Mouse (Mus musculus): ENCODE results near the gene Cul1. TPM values are rescaled to one million over a fixed set of nuclear protein-coding genes. Genes with fewer than 3 reads are reported as not detected.

Cul1 gene
- total and polyA plus RNA-seq, 3 experiments = 63.6 to 155 (median 108) TPM

DNA sequence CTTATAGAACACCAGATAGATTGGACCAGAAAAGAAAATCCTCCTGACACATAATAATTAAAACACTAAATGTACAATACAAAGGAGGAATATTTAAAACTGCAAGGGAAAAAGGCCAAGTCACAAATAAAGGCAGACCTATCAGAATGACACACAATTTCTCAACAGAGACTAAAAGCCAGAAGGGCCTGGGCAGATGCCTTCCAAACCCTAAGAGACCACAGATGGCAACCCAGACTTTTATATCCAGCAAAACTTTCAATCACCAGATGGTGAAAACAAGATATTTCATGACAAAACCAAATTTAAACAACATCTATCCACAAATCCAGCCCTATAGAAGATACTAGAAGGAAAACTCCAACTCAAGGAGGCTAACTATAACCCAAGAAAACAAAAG, 33.0 kb upstream of the Cul1 start:
- no peak for DNase-seq (ENCODE audit: extremely low read depth)
- no peak overlapping the region for H3K9ac ChIP-seq (ENCODE audit: insufficient read depth, low read depth)
- no peak overlapping the region for H3K4me2 ChIP-seq (ENCODE audit: insufficient read depth, low read depth, poor library complexity, severe bottlenecking)
- H3K9me3 ChIP-seq (replicated peaks; ENCODE audit: low read length) = no peaks in the 10 kb centered on the region
- dilution Hi-C loops (cut with MboI; ENCODE audit: extremely low pct_ligation_motif_present, extremely low pct_unique_long_range_greater_than_20kb, low sequenced_read_pairs) (no loop called here), in situ Hi-C loops (cut with MboI; ENCODE audit: low pct_ligation_motif_present, low pct_unique_long_range_greater_than_20kb, low sequenced_read_pairs) (no loop called here)
- H3K27me3 ChIP-seq (replicated peaks) = no peaks in the 10 kb centered on the region
- H3K4me1 ChIP-seq (ENCODE audit: control insufficient read depth in 1 of 2, insufficient read depth in 2 of 2) = peaks cover 0 to 2% of the 10 kb centered on the region in 2 experiments; a peak in 1 of 4 replicates
- TF ChIP-seq ZKSCAN1 (IDR thresholded peaks at IDR 0.05; ENCODE audit: borderline replicate concordance, low read depth, low read length) (no peak), ZNF384 (IDR thresholded peaks at IDR 0.05; ENCODE audit: low read depth, low read length) (no peak), MEF2A (IDR thresholded peaks at IDR 0.05; ENCODE audit: borderline replicate concordance, low read depth, low read length) (no peak), PAX5 (IDR thresholded peaks at IDR 0.05; ENCODE audit: low read length) (no peak), ELF1 (IDR thresholded peaks at IDR 0.05; ENCODE audit: low read depth, low read length) (no peak), ZC3H11A (IDR thresholded peaks at IDR 0.05; ENCODE audit: low read depth, low read length) (no peak), E2F4 (IDR thresholded peaks at IDR 0.05; ENCODE audit: insufficient replicate concordance, low read depth, low read length) (no peak), SIN3A (IDR thresholded peaks at IDR 0.05; ENCODE audit: low read length) (no peak), IRF4 (IDR thresholded peaks at IDR 0.05; ENCODE audit: low read depth, low read length) (no peak), POLR2AphosphoS2 (IDR thresholded peaks at IDR 0.05; ENCODE audit: low read depth, low read length) (no peak), NRF1 (IDR thresholded peaks at IDR 0.05; ENCODE audit: low read depth, low read length) (no peak), MAZ (IDR thresholded peaks at IDR 0.05; ENCODE audit: low read depth, low read length) (no peak), GABPA (IDR thresholded peaks at IDR 0.05; ENCODE audit: insufficient replicate concordance, low read depth, low read length) (no peak), EP300 (IDR thresholded peaks at IDR 0.05; ENCODE audit: low read length) (no peak), MXI1 (IDR thresholded peaks at IDR 0.05; ENCODE audit: low read depth, low read length) (no peak), SMC3 (IDR thresholded peaks at IDR 0.05; ENCODE audit: low read depth, low read length) (no peak), RAD21 (IDR thresholded peaks at IDR 0.05; ENCODE audit: low read depth, low read length) (no peak), CHD1 (IDR thresholded peaks at IDR 0.05; ENCODE audit: low read depth, low read length) (no peak), JUND (conservative IDR thresholded peaks at IDR 0.05; ENCODE audit: low read depth, low read length) (no peak)
- H3K27ac ChIP-seq (ENCODE audit: insufficient read depth, low read depth) = no peak overlapping the region
- H3K4me3 ChIP-seq (replicated peaks in 1 of 3; ENCODE audit: low read depth in 2 of 3, low read length in 2 of 3, poor library complexity in 1 of 3) = no peak overlapping the region
- H3K36me3 ChIP-seq (replicated peaks in 1 of 2; ENCODE audit: control insufficient read depth in 1 of 2, insufficient read depth in 1 of 2, low read length in 1 of 2) = no peaks in the 10 kb centered on the region
- no peaks in the 10 kb centered on the region for H3K79me2 ChIP-seq (replicated peaks; ENCODE audit: control insufficient read depth, extremely low read depth, insufficient read depth, poor library complexity, severe bottlenecking)

DNA sequence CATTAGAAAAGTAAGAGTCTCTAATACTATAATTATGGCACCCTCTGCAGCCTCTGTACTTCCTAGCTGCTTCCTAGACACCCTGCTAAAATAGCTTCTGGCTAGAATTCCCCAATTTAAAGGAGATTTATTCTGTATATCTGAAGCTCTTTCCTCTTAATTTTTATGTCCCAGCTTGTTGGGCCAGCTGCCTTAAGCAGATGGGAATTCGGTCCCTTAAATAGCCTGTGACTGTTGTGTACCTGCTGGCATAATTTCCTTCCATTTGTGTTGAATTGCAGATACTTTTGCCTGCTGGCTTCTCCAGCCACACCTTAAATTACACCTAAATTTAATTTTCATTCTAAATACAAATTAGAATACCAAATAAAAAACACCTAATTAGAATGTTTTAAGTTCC, 32.0 kb upstream of the Cul1 start:
- Histone ChIP-seq H3K9ac (ENCODE audit: insufficient read depth, low read depth) (no peak overlapping the region), H3K9me3 (replicated peaks; ENCODE audit: low read length) (no peaks in the 10 kb centered on the region), H3K36me3 (replicated peaks in 1 of 2; ENCODE audit: control insufficient read depth in 1 of 2, insufficient read depth in 1 of 2, low read length in 1 of 2) (no peaks in the 10 kb centered on the region), H3K4me1 (ENCODE audit: control insufficient read depth in 1 of 2, insufficient read depth in 2 of 2) (peaks cover 0 to 2% of the 10 kb centered on the region in 2 experiments; a peak in 1 of 4 replicates), H3K4me2 (ENCODE audit: insufficient read depth, low read depth, poor library complexity, severe bottlenecking) (no peak overlapping the region), H3K79me2 (replicated peaks; ENCODE audit: control insufficient read depth, extremely low read depth, insufficient read depth, poor library complexity, severe bottlenecking) (no peaks in the 10 kb centered on the region), H3K27me3 (replicated peaks) (no peaks in the 10 kb centered on the region), H3K4me3 (replicated peaks in 1 of 3; ENCODE audit: low read depth in 2 of 3, low read length in 2 of 3, poor library complexity in 1 of 3) (no peak overlapping the region), H3K27ac (ENCODE audit: insufficient read depth, low read depth) (no peak overlapping the region)
- dilution Hi-C loops (cut with MboI; ENCODE audit: extremely low pct_ligation_motif_present, extremely low pct_unique_long_range_greater_than_20kb, low sequenced_read_pairs) (no loop called here), in situ Hi-C loops (cut with MboI; ENCODE audit: low pct_ligation_motif_present, low pct_unique_long_range_greater_than_20kb, low sequenced_read_pairs) (no loop called here)
- TF ChIP-seq TCF12 (IDR thresholded peaks at IDR 0.05; ENCODE audit: low read depth, low read length) = no peak
- no peak for TF ChIP-seq SMC3 (IDR thresholded peaks at IDR 0.05; ENCODE audit: low read depth, low read length)
- no peak for TF ChIP-seq IRF4 (IDR thresholded peaks at IDR 0.05; ENCODE audit: low read depth, low read length)
- TF ChIP-seq BHLHE40 (IDR thresholded peaks at IDR 0.05; ENCODE audit: low read depth, low read length) = no peak
- no peak for TF ChIP-seq UBTF (IDR thresholded peaks at IDR 0.05; ENCODE audit: low read depth, low read length)
- TF ChIP-seq MEF2A (IDR thresholded peaks at IDR 0.05; ENCODE audit: borderline replicate concordance, low read depth, low read length) = no peak
- no peak for TF ChIP-seq MYC (IDR thresholded peaks at IDR 0.05; ENCODE audit: low read depth, low read length)
- TF ChIP-seq E2F4 (IDR thresholded peaks at IDR 0.05; ENCODE audit: insufficient replicate concordance, low read depth, low read length) = no peak
- no peak for TF ChIP-seq USF1 (IDR thresholded peaks at IDR 0.05; ENCODE audit: low read depth, low read length)
- TF ChIP-seq ELF1 (IDR thresholded peaks at IDR 0.05; ENCODE audit: low read depth, low read length) = no peak
- TF ChIP-seq MXI1 (IDR thresholded peaks at IDR 0.05; ENCODE audit: low read depth, low read length) = no peak
- TF ChIP-seq NRF1 (IDR thresholded peaks at IDR 0.05; ENCODE audit: low read depth, low read length) = no peak
- no peak for TF ChIP-seq TBP (conservative IDR thresholded peaks at IDR 0.05; ENCODE audit: low read depth, low read length)
- no peak for TF ChIP-seq HCFC1 (IDR thresholded peaks at IDR 0.05; ENCODE audit: low read depth, low read length)
- no peak for TF ChIP-seq EP300 (IDR thresholded peaks at IDR 0.05; ENCODE audit: low read length)
- TF ChIP-seq GABPA (IDR thresholded peaks at IDR 0.05; ENCODE audit: insufficient replicate concordance, low read depth, low read length) = no peak
- TF ChIP-seq CHD2 (IDR thresholded peaks at IDR 0.05; ENCODE audit: low read length) = no peak
- no peak for TF ChIP-seq RAD21 (IDR thresholded peaks at IDR 0.05; ENCODE audit: low read depth, low read length)
- no peak for TF ChIP-seq ZMIZ1 (IDR thresholded peaks at IDR 0.05; ENCODE audit: low read depth, low read length)
- TF ChIP-seq USF2 (conservative IDR thresholded peaks at IDR 0.05; ENCODE audit: low read depth, low read length) = no peak
- no peak for DNase-seq (ENCODE audit: extremely low read depth)

All from CH12.LX (cell line).